Mouse (Mus musculus): ENCODE measurements at regions not wholly inside any gene's neighbourhood (a gene's known extent, or its start where the extent isn't known, plus 50 kb on each side); places are given as distances from the start of the nearest gene placed in this dataset.

DNA sequence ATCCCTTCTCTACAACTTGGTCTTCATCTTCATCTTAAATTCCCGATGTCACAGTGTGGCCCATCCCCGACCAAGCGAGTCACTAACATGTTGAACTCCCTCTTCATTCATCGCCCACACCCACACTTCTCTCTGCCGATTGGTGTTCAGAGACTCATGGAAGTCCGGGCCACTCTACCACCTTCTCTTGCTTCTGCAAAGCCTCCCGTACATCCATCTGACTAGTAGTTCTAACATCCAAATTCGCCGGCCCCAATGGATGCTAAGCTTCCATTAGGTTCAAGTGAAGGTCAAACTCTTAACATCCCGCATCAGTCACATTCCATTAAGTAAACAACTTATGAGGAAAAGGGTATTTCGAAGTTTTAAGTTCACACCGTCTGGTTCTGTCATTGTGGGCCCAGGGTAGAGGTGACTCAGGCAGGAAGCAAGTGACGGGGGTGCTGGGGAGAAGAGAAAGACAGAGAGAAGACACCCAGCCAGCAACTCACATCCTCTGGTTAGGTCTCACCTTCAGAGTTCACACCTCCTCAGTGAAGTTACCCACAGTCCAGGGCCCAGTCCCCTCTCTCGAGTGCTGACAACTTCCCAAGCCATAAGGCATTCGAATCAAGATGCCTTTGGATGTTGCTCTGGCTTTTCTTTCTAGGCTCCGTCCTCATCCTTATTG lies 61.0 kb upstream of the Ubash3b start:
- DNase-seq (ENCODE audit: low spot score) = no peak

DNA sequence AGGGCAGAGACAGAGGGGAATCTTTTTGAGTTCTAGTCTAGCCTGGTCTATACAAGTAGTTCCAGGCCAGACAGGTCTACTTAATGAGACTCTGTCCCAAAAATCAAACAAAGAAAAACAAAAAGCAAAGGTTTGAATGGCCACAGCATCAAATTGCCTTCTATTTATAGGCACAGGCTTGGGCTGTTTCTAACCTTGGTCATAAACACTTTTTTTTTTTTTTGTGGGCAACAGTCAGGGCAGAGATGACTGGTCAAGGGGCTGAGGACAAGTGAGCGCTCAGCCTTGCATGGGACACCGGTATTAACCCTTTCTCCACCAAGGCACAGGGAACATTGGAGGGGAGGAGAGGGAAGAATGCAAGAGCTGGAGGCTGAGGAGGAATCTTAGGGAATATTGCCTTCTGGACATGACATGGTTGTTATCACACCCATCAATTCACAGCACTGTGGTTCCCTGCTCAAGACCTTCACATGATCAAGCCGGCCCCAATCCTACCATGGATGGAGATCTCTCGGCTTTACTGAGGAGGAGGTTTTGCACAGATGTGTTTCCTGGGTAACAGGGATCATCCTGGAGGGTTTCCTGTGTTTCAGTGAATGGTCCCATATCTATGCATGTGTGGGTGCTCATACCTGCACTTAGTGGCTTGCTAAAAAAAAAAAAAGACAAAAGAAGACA lies 59.8 kb upstream of the Ubash3b start:
- DNase-seq (ENCODE audit: low spot score) = no peak

DNA sequence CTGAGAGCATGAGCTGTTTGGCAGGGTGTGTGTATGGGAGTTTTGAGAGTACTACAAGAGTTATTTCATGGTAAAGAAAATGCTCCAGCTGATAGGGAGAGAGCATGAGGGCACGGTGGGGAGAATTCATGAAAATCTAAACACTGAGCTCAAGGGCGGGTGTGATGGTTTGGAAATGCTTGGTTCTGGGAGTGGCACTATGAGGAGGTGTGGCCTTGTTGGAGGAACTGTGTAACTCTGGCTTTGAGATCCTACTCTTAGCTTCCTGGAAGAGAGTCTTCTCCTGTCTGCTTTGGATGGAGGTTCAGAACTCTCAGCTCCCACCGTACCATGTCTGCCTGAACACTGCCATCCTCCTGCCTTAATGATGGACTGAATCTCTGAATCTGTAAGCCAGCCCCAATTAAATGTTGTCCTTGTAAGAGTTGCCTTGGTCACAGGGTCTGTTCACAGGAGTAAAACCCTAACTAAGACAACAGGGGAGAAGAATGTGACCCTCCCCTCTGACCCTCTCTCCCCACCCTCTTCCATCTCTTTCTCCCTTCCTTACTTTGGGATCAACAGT lies 58.7 kb upstream of the Ubash3b start:
- DNase-seq (ENCODE audit: low spot score) = no peak

DNA sequence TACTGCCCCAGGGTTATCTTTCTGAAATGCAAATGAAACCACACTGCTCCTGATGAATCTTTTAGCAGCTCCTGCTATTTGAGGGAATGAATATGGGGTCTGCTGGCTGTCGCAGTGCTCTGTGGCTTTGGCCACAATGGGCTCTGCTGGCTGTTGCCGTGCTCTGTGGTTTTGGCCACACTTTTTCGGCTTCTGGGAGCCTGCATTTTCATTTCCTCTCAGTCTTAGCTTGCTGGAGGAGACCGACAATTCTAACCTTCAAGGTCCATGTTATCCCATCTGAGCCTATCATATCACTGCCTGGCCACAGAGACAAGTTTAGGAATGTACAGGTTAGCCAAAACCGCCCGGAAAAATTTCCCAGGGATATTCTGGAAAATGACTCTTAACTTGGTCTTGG lies 57.2 kb upstream of the Ubash3b start:
- DNase-seq (ENCODE audit: low spot score) = no peak

DNA sequence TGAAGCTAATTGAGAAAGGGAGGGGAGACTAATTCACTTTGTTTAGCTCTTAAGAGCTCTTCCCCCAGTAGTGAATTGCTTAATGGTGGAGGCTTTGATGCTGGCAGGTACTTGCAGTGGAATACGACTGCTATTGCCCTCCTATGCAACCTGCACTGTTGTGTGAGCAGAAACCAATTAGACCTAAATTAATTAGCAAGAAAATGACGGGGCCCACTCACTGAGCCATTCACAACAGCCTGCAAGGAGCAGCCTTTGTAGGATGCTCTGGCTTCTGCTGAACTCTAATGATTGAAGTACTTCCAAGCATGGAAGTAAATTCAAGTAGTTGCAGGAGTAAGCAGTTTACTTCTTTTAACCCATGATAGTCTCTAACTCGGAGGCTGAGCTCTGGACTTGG lies 54.8 kb upstream of the Ubash3b start:
- DNase-seq (ENCODE audit: low spot score) = no peak

DNA sequence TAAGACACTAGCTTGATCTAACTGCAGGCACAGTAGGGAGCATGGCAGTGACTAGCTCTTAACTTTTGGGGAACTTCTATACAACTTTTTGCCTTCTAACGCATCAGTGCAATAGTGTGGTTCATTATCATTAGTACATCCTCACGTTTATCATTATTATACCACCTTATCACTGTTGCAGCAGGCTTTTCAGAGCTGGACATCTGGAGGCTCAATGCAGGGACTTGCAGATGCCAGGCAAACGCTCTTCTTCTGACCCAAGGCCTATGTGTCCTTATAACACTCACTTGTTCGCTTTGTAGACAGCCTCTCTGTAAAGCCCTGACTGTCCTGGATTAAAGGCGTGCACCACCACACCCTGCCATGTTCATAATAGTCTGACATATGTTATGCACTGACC lies 53.5 kb upstream of the Ubash3b start:
- no peak for DNase-seq (ENCODE audit: low spot score)

DNA sequence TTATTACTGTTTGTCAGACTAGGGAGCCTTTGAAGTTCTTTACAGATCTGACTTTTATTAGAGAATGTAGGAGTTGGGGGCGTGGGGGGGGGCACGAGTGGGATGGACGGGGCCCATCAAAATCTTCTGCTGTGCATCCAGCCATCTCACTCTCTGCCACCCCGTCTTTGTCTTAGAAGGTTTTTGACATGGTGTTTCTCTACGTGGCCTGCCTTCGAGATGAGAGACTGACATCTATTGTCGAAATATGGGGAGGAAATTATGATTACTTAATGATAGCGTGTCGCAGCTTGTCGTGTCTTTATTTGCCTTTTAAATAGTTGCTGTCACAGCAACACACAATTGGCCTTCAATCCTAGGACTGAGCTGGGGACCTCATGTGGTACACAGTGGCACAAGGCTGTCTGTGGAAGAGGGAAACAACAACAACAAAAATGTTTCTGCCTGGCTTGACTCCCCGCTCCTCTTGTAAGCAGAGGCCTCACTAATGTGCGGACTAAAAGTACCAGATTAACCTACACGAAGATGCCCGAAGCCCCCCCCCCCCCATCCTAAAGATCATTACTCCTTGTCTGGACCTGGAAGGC lies 51.5 kb upstream of the Ubash3b start:
- no peak for DNase-seq (ENCODE audit: low spot score)

DNA sequence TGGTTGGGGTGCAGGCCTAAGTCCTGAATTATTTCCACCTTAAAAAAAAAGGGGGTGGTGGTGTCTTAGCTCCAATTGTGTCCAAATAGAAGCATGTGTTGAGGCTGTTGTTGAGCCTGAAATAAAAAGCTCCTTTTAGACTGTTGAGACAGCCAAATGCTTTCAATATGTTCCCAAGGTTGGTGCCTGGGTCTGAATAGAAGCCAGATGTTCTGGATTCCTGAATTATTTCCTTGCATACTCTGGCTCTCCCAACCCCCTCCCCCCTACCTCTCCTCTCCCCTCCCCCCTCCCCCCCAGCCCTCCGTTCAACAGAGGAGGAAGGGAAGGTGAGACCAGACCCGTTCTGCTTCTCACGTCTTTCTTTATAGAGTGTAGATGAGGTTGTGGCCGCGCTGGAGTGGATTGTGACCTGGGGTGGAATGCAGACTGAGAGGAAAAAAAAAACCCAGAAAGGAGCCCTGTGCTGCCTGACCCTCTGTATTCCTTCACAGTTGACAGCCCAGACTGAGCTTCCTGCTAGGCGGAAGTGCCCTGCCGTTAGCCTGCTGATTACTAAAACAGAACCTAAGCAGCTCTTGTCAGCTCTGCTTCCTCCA lies 50.9 kb upstream of the Ubash3b start:
- DNase-seq (ENCODE audit: low spot score) = no peak

DNA sequence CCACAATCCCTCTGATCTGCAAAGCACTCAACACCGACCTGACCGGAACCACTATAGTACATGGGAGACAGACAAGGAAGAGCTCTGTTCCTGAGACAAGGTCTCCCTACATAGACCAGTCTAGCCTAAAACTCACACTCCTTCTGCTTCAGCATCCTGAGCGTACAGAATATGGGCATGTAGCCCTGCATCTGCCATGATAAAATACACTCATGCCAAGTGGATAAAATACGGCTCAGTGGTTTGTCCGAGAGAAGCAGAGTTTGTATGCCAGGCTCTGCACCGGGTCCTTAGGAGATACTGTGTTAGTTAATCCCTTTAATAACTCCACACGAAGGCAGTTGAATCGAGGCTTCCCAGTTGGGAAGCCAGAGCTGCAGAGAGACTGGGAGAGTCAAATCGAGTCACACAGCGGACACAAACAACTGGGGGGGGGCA lies 50.4 kb upstream of the Ubash3b start:
- no peak for DNase-seq (ENCODE audit: low spot score)
